Mouse (Mus musculus) MEL (cell line): ENCODE measurements around the gene Hmbs.

ENCODE experiments used
- GATA1 ChIP-seq: IDR thresholded peaks from 2 replicates; pipeline ENCODE4 v1.6.1; 2011; ENCODE audit warnings: low read depth, low read length, improper control_type of control experiment
- HCFC1 ChIP-seq: IDR thresholded peaks from 2 replicates; pipeline ENCODE4 v1.6.1; 2012; ENCODE audit warnings: low read depth, mild to moderate bottlenecking, inconsistent platforms, low read length, improper control_type of control experiment, moderate library complexity
- POLR2A ChIP-seq, 2 experiments: IDR thresholded peaks; 2 replicates each; pipeline ENCODE4 v1.6.1; 2011 to 2012; ENCODE audit warnings: low read length in 2 of 2, mild to moderate bottlenecking in 2 of 2, control low read depth in 1 of 2, improper control_type of control experiment in 1 of 2, low read depth in 1 of 2, moderate library complexity in 1 of 2; ENCODE audit not compliant: control insufficient read depth in 1 of 2, insufficient read depth in 1 of 2, poor library complexity in 1 of 2
- POLR2AphosphoS2 ChIP-seq: IDR thresholded peaks from 2 replicates; pipeline ENCODE4 v1.6.1; 2011; ENCODE audit warnings: low read length, improper control_type of control experiment
- SIN3A ChIP-seq: IDR thresholded peaks from 2 replicates; pipeline ENCODE4 v1.6.1; 2012; ENCODE audit warnings: low read length, improper control_type of control experiment, inconsistent platforms
- TAL1 ChIP-seq: IDR thresholded peaks from 2 replicates; pipeline ENCODE4 v1.6.1; 2012; ENCODE audit warnings: mild to moderate bottlenecking, inconsistent platforms, low read length, moderate library complexity, mixed read lengths
- ZC3H11A ChIP-seq: IDR thresholded peaks from 2 replicates; pipeline ENCODE4 v1.6.1; 2012; ENCODE audit warnings: low read depth, mild to moderate bottlenecking, inconsistent platforms, low read length, improper control_type of control experiment
- ZKSCAN1 ChIP-seq: IDR thresholded peaks from 2 replicates; pipeline ENCODE4 v1.6.1; 2012; ENCODE audit warnings: low read depth, mild to moderate bottlenecking, inconsistent platforms, low read length, improper control_type of control experiment, moderate library complexity

GRCm38 (mm10) chr9:44343290-44343689 is 738 bp downstream of the Hmbs start:
- TF ChIP-seq TAL1 (peak; percentile 98), POLR2AphosphoS2 (peak; percentile 16), GATA1 (peak; percentile 98), HCFC1 (no peak; the same call in 1 of the 2 replicates), SIN3A (peak; percentile 84), ZKSCAN1 (no peak), POLR2A (IDR thresholded peaks at IDR 0.05; ENCODE audit: control insufficient read depth in 1 of 2, insufficient read depth in 1 of 2, low read depth in 1 of 2, low read length in 2 of 2, poor library complexity in 1 of 2) (no peak), ZC3H11A (no peak)
